Mouse (Mus musculus): ENCODE measurements around the gene Cit.

GRCm38 (mm10) chr5:116026107-116026506, 181.0 kb downstream of the Cit start:
- no peak for TF ChIP-seq CTCF (IDR thresholded peaks at IDR 0.05; ENCODE audit: low read depth)
- TF ChIP-seq EP300 (optimal IDR thresholded peaks at IDR 0.05), result no peak
